Mouse (Mus musculus): Measurements from ENCODE around the gene 6030468B19Rik.

GRCm38 (mm10) chr11:117780199-117780515, 17.3 kb upstream of the 6030468B19Rik start:
- no peak for TF ChIP-seq MYOD1 (IDR thresholded peaks at IDR 0.05; ENCODE audit: control insufficient read depth in 1 of 3, insufficient read length in 2 of 3, low read depth in 2 of 3)
- no peak for TF ChIP-seq POLR2A (IDR thresholded peaks at IDR 0.05; ENCODE audit: insufficient read length, low read depth)
- TF ChIP-seq POLR2AphosphoS2 (IDR thresholded peaks at IDR 0.05; ENCODE audit: insufficient read length, low read depth) = no peak
- no peak for TF ChIP-seq MYOG (IDR thresholded peaks at IDR 0.05; ENCODE audit: control insufficient read depth in 1 of 3, insufficient read depth in 1 of 3, insufficient read length in 2 of 3, low read depth in 2 of 3)
- TF ChIP-seq MAX (IDR thresholded peaks at IDR 0.05; ENCODE audit: low read depth) = no peak
- no peak for TF ChIP-seq TCF12 (IDR thresholded peaks at IDR 0.05; ENCODE audit: insufficient read depth, poor library complexity, severe bottlenecking)
- no peak for TF ChIP-seq CEBPB (IDR thresholded peaks at IDR 0.05; ENCODE audit: insufficient read depth, poor library complexity, severe bottlenecking)
- TF ChIP-seq E2F4 (IDR thresholded peaks at IDR 0.05; ENCODE audit: insufficient read depth) = no peak
- TF ChIP-seq REST (IDR thresholded peaks at IDR 0.05; ENCODE audit: insufficient read depth, insufficient read length) = no peak
- no peak for TF ChIP-seq USF1 (IDR thresholded peaks at IDR 0.05; ENCODE audit: low read depth)
